Mouse (Mus musculus) forebrain, embryonic 15.5 days (tissue): ENCODE data around the gene H2-Q7. TPM values are rescaled to one million over a fixed set of nuclear protein-coding genes. Genes with fewer than 3 reads are reported as not detected.
"Not testable (repeated sequence)": the region's sequence is repeated elsewhere in the genome, so short reads cannot be mapped to it uniquely, and the experiment has no call there.

Source experiments
- ATAC-seq: fragments of 200-750 bp; cut with Nextera tagmentation; replicated peaks from 2 replicates; pipeline ENCODE4 v1.8.0; 2017; ENCODE audit warnings: mild to moderate bottlenecking, moderate TSS enrichment, moderate library complexity
- H3K27ac ChIP-seq: fragments of 300-500 bp; sonication (generic); replicated peaks from 2 replicates; pipeline ENCODE4 v1.5.1; 2015; ENCODE audit warnings: mild to moderate bottlenecking, inconsistent platforms
- H3K27me3 ChIP-seq: fragments of 300-500 bp; sonication (generic); 2 replicates; pipeline ENCODE4 v1.6.1; 2015; ENCODE audit warnings: inconsistent platforms
- H3K36me3 ChIP-seq: fragments of 300-500 bp; sonication (generic); 2 replicates; pipeline ENCODE4 v1.6.1; 2015; ENCODE audit warnings: mild to moderate bottlenecking, inconsistent platforms
- H3K4me1 ChIP-seq: fragments of 300-500 bp; sonication (generic); 2 replicates; pipeline ENCODE4 v1.6.1; 2015; ENCODE audit warnings: inconsistent platforms
- H3K4me2 ChIP-seq: fragments of 300-500 bp; sonication (generic); replicated peaks from 2 replicates; pipeline ENCODE4 v1.6.1; 2015; ENCODE audit warnings: mild to moderate bottlenecking, inconsistent platforms
- H3K4me3 ChIP-seq: fragments of 300-500 bp; sonication (generic); 2 replicates; pipeline ENCODE4 v1.5.1; 2015; ENCODE audit warnings: mild to moderate bottlenecking, inconsistent platforms
- H3K9ac ChIP-seq: fragments of 300-500 bp; sonication (generic); replicated peaks from 2 replicates; pipeline ENCODE4 v1.6.1; 2015; ENCODE audit warnings: mild to moderate bottlenecking, inconsistent platforms
- H3K9me3 ChIP-seq: fragments of 300-500 bp; sonication (generic); 2 replicates; pipeline ENCODE4 v1.6.1; 2016; ENCODE audit warnings: inconsistent platforms
- WGBS: fragments of 180-500 bp; shearing (Covaris S2); methylation state at CpG from one replicate; pipeline ENCODE4 v1.1.7; 2015; ENCODE audit warnings: mixed read lengths; 5-methylcytosine and 5-hydroxymethylcytosine counted together
- polyA plus RNA-seq: library from polyadenylated mRNA; unstranded; fragments of >200 nt; fragmentation: Nextera tagmentation; extraction: Ambion mirVana; gene quantifications from 2 replicates; pipeline ENCODE4 v1.2.1, GENCODE M21; 2015

Gene H2-Q7
- polyA plus RNA-seq, 1 experiment from 2014 or later: 1.2 TPM

DNA sequence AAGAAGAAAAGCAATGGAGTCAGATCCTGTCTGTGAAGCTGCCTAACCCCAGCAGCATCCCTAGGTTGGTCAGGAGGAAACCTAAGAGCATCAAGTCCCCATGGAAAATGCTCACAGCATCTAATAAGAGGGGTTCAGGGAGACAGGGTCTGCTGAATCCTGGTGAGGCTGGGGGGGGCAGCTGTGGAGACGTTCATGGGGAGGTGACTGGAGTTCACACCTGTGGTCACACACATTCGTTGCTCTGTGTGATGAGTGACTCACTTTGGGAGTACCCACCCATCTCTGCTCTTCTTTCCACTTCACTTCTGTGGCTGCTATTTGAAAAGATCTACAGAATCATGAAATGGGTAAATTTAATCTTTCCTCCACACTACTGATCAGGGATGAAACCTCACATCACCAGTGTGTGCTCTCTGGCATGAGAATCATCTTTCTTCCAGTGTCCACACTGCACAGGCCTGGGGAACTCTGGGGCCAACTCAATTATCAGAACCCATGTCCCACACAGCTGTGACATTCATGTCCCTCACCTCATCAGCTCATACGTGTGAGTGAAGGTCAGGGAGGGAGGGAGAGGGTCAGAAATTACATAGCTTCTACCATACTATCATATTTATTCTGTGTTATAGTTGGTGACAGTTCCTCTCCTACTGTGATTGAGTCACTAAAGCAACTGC lies 15.7 kb upstream of the H2-Q7 start:
- not testable (repeated sequence) for H3K4me3 ChIP-seq, H3K9ac ChIP-seq, H3K27ac ChIP-seq, H3K9me3 ChIP-seq, H3K36me3 ChIP-seq, H3K4me1 ChIP-seq, ATAC-seq, H3K4me2 ChIP-seq
- WGBS: 77% methylated on average over 3 of the region's 3 CpGs
- H3K27me3 ChIP-seq: peaks cover 12% of the 10 kb centered on the region

DNA sequence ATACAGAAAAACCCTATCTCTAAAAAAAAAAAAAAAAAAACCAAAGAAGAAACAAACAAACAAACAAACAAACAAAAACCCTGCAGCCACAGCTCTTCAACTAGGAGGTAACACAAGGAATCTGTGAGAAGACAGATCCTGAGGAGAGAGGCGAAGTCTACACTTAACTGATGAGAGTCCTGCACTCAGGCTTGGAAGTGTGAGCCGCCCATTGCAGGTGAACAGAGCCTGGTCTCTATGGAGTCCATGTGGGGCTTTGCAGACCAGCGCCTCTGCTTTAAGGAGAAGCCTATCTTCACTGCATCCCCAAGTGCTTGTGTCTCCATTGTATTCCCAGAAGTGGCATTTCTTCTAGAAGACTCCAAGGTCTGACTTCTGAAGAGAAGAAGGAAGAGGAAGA lies 14.8 kb upstream of the H2-Q7 start:
- not testable (repeated sequence) for ATAC-seq, H3K9ac ChIP-seq, H3K36me3 ChIP-seq, H3K4me3 ChIP-seq, H3K4me2 ChIP-seq, H3K4me1 ChIP-seq, H3K27ac ChIP-seq, H3K9me3 ChIP-seq
- H3K27me3 ChIP-seq: peaks cover 15% of the 10 kb centered on the region
- 90% methylated on average over 3 of the region's 3 CpGs for WGBS

DNA sequence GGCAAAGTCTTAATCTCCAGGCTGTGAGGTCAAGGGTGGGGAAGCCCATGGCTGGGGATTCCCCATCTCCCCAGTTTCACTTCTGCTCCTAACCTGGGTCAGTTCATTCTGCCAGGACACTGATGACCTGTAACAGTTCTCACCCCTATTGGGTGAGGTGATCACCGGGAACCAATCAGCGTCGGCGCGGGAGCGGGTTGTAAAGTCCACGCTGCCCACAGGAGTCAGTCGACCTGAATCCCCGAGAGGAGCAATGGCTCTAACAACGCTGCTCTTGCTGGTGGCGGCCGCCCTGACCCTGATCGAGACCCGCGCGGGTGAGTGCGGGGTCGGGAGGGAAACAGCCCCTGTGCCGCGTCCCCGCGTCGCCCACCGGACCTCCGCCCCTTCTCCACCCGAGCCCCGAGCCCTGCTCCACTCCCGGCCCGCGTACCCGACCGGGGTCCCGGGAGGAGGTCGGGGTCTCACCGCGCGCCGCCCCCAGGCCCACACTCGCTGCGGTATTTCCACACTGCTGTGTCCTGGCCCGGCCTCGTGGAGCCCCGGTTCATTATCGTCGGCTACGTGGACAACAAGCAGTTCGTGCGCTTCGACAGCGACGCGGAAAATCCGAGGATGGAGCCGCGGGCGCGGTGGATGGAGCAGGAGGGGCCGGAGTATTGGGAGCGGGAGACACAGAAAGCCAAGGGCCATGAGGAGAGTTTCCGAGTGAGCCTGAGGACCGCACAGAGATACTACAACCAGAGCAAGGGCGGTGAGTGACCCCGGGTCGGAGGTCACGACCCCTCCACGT lies 14.1 kb upstream of the H2-Q7 start, which contains the start of gene H2-Q6:
TSS of gene H2-Q6 (plus strand) at position 227 of the 793 bp plus-strand sequence.
- WGBS: under 1% methylated on average over 50 of the region's 66 CpGs
- not testable (repeated sequence) for H3K36me3 ChIP-seq

DNA sequence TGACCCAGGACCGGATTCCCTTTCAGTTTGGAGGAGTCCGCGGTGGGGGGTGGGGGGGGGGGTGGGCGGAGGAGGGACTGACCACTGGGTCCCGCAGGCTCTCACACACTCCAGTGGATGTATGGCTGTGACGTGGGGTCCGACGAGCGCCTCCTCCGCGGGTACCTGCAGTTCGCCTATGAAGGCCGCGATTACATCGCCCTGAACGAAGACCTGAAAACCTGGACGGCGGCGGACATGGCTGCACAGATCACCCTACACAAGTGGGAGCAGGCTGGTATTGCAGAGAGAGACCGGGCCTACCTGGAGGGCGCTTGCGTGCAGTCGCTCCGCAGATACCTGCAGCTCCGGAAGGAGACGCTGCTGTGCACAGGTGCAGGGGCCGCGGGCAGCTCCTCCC lies 13.5 kb upstream of the H2-Q7 start:
- Histone ChIP-seq H3K27me3 (peaks cover 16% of the 10 kb centered on the region), H3K4me2 (peak overlapping the region; percentile 57), H3K4me3 (peak overlapping the region; percentile 35; the same call in 1 of the 2 replicates)
- not testable (repeated sequence) for ATAC-seq, H3K27ac ChIP-seq, H3K36me3 ChIP-seq, H3K9ac ChIP-seq, H3K4me1 ChIP-seq, H3K9me3 ChIP-seq
- WGBS: 15% methylated on average over 28 of the region's 28 CpGs

More for the DNA sequence above, 14.1 kb upstream of the H2-Q7 start, which contains the start of gene H2-Q6:
- peak; percentile 57 for ATAC-seq
- Histone ChIP-seq H3K4me3 (peak within 1 kb of the TSS; percentile 35), H3K9ac (peak within 1 kb of the TSS; percentile 1; the same call in 1 of the 2 replicates), H3K4me2 (peak within 1 kb of the TSS; percentile 57), H3K27me3 (peaks cover 16% of the 10 kb centered on the region)
- H3K9me3 ChIP-seq, H3K27ac ChIP-seq, H3K4me1 ChIP-seq: not testable (repeated sequence)

DNA sequence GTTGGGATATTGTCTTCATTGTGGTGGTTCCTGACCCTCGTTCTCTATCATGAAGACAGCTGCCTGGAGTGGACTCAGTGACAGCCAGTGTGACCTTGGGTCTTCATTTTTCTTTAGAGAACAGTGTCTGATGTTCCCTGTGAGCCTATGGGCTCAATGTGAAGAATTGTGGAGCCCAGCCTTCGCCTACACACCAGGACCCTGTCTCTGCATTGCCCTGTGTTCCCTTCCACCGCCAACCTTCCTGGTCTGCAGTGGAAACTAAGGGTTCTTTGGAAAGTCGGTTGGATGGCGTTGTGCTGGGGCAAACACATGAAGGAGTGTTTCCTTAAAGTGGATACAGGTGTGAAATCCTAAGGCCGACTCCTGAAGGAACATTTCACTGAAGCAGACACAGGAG lies 10.1 kb upstream of the H2-Q7 start:
- not testable (repeated sequence) for H3K27ac ChIP-seq, H3K4me2 ChIP-seq, H3K9me3 ChIP-seq, H3K4me3 ChIP-seq, H3K36me3 ChIP-seq, H3K9ac ChIP-seq, ATAC-seq, H3K4me1 ChIP-seq
- peaks cover 16% of the 10 kb centered on the region for H3K27me3 ChIP-seq
- WGBS: 86% methylated on average over 6 of the region's 6 CpGs

DNA sequence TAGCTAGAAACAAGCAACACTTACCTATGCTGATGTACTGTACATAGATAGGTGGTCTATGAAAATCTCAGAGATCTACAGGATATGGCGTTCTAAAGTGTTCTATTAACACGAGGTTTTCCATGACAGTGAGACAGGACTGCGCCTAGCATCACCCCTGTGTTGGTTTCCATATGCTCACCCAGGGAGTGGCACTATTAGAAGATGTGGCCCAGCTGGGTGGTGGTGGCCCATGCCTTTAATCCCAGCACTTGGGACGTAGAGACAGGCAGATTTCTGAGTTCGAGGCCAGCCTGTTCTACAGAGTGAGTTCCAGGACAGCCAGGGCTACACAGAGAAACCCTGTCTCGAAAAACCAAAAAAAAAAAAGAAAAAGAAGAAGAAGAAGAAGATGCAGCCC lies 8.3 kb upstream of the H2-Q7 start:
- not testable (repeated sequence) for H3K27me3 ChIP-seq, ATAC-seq, H3K36me3 ChIP-seq, H3K4me1 ChIP-seq, H3K27ac ChIP-seq, H3K4me2 ChIP-seq, H3K4me3 ChIP-seq, H3K9me3 ChIP-seq, H3K9ac ChIP-seq
- 88% methylated on average over 6 of the region's 6 CpGs for WGBS

DNA sequence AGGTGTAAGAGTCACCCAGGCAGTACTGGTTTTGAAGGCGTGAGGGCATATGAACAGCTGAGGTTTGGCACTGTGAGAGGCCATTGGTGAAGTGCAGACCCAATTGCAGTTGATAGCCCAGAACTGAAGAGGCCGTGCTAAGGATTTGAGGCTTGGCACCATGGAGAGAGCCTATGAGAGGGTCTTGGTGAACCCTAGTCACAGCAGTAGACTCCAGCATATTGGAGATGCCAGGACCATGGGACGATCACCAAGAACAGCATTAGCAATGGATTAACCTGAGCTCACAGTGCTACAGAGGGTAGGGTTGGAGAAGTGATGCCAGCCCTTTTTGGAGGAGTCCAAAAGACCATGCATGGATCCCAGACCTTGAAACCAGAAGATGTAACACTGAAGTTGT lies 6.8 kb upstream of the H2-Q7 start:
- not testable (repeated sequence) for ATAC-seq, H3K4me3 ChIP-seq, H3K4me1 ChIP-seq, H3K27ac ChIP-seq, H3K27me3 ChIP-seq, H3K9ac ChIP-seq, H3K9me3 ChIP-seq, H3K36me3 ChIP-seq, H3K4me2 ChIP-seq
- WGBS: 93% methylated on average over 3 of the region's 3 CpGs

DNA sequence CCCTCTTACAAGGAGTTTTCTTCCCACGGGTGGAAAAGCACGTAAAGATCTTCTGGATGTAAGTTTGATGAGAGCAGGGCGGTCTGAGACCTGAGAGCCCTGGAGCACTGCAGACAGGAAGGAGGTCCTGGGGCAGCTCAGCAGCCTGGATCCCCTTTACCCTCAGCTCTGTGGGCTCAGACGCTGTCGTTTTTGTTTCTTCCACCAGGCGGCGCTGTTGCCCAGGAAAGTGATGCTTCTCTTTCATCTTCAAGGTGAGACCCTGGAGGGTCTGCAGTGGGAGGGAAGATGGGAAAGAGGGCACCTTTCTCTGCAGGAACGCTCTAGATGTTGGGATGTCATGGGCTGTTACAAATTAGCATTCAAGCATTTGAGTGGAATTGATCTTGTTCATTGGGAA lies 4.1 kb upstream of the H2-Q7 start:
- H3K4me3 ChIP-seq, H3K4me1 ChIP-seq, ATAC-seq, H3K36me3 ChIP-seq, H3K27me3 ChIP-seq, H3K9me3 ChIP-seq, H3K4me2 ChIP-seq, H3K9ac ChIP-seq, H3K27ac ChIP-seq: not testable (repeated sequence)
- WGBS: 7% methylated on average over 8 of the region's 8 CpGs

DNA sequence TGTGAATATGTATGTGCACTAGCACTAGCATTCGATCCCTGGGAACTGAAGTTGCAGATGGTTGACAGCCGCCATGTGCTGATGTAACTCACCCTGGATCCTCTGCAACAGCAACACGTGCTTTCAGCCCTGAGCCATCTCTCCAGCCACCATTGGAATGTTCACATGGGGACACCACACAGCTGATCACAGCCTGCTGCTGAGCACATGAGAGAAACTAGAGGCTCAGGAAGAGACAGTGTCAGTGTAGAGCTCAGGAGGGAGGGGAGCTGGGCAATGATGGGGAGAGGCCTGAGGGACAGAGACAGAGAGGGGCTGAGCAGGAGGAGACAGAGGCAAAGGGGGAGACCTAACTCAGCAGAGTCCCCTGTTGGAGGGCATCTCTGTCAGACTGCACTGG lies 3.4 kb upstream of the H2-Q7 start:
- not testable (repeated sequence) for H3K36me3 ChIP-seq, H3K9ac ChIP-seq, ATAC-seq, H3K4me1 ChIP-seq, H3K4me3 ChIP-seq, H3K9me3 ChIP-seq, H3K27ac ChIP-seq, H3K4me2 ChIP-seq
- peaks cover 12% of the 10 kb centered on the region for H3K27me3 ChIP-seq
- 69% methylated on average over 3 of the region's 3 CpGs for WGBS

DNA sequence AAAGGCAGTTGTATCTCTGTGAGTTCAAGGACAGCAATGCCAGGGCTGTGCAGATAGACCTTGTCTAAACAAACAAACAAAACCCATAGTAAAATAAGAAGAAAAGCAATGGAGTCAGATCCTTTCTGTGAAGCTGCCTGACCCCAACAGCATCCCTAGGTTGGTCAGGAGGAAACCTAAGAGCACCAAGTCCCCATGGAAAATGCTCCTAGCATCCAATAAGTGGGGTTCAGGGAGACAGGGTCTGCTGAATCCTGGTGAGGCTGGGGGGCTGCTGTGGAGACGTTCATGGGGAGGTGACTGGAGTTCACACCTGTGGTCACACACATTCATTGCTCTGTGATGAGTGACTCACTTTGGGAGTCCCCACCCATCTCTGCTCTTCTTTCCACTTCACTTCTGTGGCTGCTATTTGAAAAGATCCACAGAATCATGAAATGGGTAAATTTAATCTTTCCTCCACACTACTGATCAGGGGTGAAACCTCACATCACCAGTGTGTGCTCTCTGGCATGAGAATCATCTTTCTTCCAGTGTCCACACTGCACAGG lies 1.5 kb upstream of the H2-Q7 start:
- ATAC-seq, H3K27ac ChIP-seq, H3K9me3 ChIP-seq, H3K9ac ChIP-seq, H3K4me3 ChIP-seq, H3K4me1 ChIP-seq, H3K36me3 ChIP-seq, H3K4me2 ChIP-seq: not testable (repeated sequence)
- H3K27me3 ChIP-seq: peaks cover 12% of the 10 kb centered on the region
- 69% methylated on average over 1 of the region's 1 CpGs for WGBS

DNA sequence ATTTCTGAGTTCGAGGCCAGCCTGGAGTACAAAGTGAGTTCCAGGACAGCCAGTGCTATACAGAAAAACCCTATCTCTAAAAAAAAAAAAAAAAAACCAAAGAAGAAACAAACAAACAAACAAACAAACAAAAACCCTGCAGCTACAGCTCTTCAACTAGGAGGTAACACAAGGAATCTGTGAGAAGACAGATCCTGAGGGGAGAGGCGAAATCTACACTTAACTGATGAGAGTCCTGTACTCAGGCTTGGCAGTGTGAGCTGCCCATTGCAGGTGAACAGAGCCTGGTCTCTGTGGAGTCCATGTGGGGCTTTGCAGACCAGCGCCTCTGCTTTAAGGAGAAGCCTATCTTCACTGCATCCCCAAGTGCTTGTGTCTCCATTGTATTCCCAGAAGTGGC lies 560 bp upstream of the H2-Q7 start:
- H3K27me3 ChIP-seq: peaks cover 12% of the 10 kb centered on the region
- H3K4me3 ChIP-seq, H3K27ac ChIP-seq, H3K9ac ChIP-seq, H3K36me3 ChIP-seq, H3K9me3 ChIP-seq, H3K4me2 ChIP-seq, ATAC-seq, H3K4me1 ChIP-seq: not testable (repeated sequence)
- WGBS: 82% methylated on average over 2 of the region's 3 CpGs

DNA sequence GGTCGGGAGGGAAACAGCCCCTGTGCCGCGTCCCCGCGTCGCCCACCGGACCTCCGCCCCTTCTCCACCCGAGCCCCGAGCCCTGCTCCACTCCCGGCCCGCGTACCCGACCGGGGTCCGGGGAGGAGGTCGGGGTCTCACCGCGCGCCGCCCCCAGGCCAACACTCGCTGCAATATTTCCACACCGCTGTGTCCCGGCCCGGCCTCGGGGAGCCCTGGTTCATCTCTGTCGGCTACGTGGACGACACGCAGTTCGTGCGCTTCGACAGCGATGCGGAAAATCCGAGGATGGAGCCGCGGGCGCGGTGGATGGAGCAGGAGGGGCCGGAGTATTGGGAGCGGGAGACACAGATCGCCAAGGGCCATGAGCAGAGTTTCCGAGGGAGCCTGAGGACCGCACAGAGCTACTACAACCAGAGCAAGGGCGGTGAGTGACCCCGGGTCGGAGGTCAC lies 366 bp downstream of the H2-Q7 start:
- not testable (repeated sequence) for H3K9me3 ChIP-seq, H3K4me1 ChIP-seq, H3K27ac ChIP-seq, H3K36me3 ChIP-seq
- H3K4me3 ChIP-seq: peak overlapping the region; percentile 50
- ATAC-seq: peak; percentile 64
- H3K4me2 ChIP-seq: peak overlapping the region; percentile 95
- H3K9ac ChIP-seq: peak overlapping the region; percentile 54
- WGBS: 1% methylated on average over 48 of the region's 48 CpGs
- peaks cover 12% of the 10 kb centered on the region for H3K27me3 ChIP-seq
